Mouse (Mus musculus) megakaryocyte, embryonic 14.5 days (primary cell): ENCODE measurements at regions not wholly inside any gene's neighbourhood (a gene's known extent, or its start where the extent isn't known, plus 50 kb on each side); places are given as distances from the start of the nearest gene placed in this dataset.

Experiments used
- FLI1 ChIP-seq: IDR thresholded peaks from 2 replicates; pipeline ENCODE4 v1.6.1; 2012; ENCODE audit warnings: low read length, inconsistent platforms, mixed read lengths
- GATA1 ChIP-seq: IDR thresholded peaks from 3 replicates; pipeline ENCODE4 v1.6.1; 2012; ENCODE audit warnings: mixed read lengths, low read length, inconsistent platforms, borderline replicate concordance

- TF ChIP-seq GATA1 (no peak), FLI1 (no peak)
Measured at GRCm38 (mm10) chr13:110865902-110866512, 388.8 kb upstream of the Actbl2 start.
